Mouse (Mus musculus) cortical plate, adult 2 months (tissue): Measurements from ENCODE around the gene 1700129C05Rik.

Experiments used
- CTCF ChIP-seq: fragments of 200-500 bp; IDR thresholded peaks from 2 replicates; pipeline ENCODE4 v1.5.1; 2011; ENCODE audit warnings: mild to moderate bottlenecking, control low read depth, low read length; ENCODE audit not compliant: insufficient read depth; ENCODE audit errors: extremely low read depth
- POLR2A ChIP-seq: fragments of 200-500 bp; IDR thresholded peaks from 2 replicates; pipeline ENCODE4 v1.6.1; 2011; ENCODE audit warnings: mild to moderate bottlenecking, low read length, control low read depth; ENCODE audit not compliant: insufficient read depth; ENCODE audit errors: extremely low read depth

- no peak for TF ChIP-seq POLR2A
- TF ChIP-seq CTCF = no peak
Observed at GRCm38 (mm10) chr14:59114281-59114680, 28.4 kb downstream of the 1700129C05Rik start.
